Mouse (Mus musculus) limb, embryonic 10.5 days (tissue): ENCODE data around the gene Hist1h2bl. TPM values are rescaled to one million over a fixed set of nuclear protein-coding genes. Genes with fewer than 3 reads are reported as not detected.
"Not testable (repeated sequence)": the region's sequence is repeated elsewhere in the genome, so short reads cannot be mapped to it uniquely, and the experiment has no call there.

Experiments
- DNase-seq: peaks from one replicate; pipeline ENCODE4 v3.0.0-alpha.2; 2017; ENCODE audit warnings: low spot score
- H3K27ac ChIP-seq: fragments of 300-500 bp; sonication (generic); 2 replicates; pipeline ENCODE4 v1.5.1; 2016; ENCODE audit warnings: mild to moderate bottlenecking
- H3K27me3 ChIP-seq: fragments of 300-500 bp; sonication (generic); 2 replicates; pipeline ENCODE4 v1.6.1; 2016; ENCODE audit warnings: low read depth, mild to moderate bottlenecking; ENCODE audit not compliant: poor library complexity, severe bottlenecking
- H3K36me3 ChIP-seq: fragments of 300-500 bp; sonication (generic); 2 replicates; pipeline ENCODE4 v1.6.1; 2016; ENCODE audit warnings: mild to moderate bottlenecking, moderate library complexity
- H3K4me1 ChIP-seq: fragments of 300-500 bp; sonication (generic); 2 replicates; pipeline ENCODE4 v1.6.1; 2016
- H3K4me3 ChIP-seq: fragments of 300-500 bp; sonication (generic); 2 replicates; pipeline ENCODE4 v1.5.1; 2016; ENCODE audit warnings: mild to moderate bottlenecking, moderate library complexity
- H3K9me3 ChIP-seq: fragments of 300-500 bp; sonication (generic); replicated peaks from 2 replicates; pipeline ENCODE4 v1.6.1; 2016; ENCODE audit warnings: mild to moderate bottlenecking
- WGBS: fragments of 180-500 bp; shearing (Covaris S2); methylation state at CpG from one replicate; pipeline ENCODE4 v1.1.7; 2016; 5-methylcytosine and 5-hydroxymethylcytosine counted together
- polyA plus RNA-seq: library from polyadenylated mRNA; unstranded; fragments of >200 nt; fragmentation: Nextera tagmentation; extraction: Ambion mirVana; gene quantifications from 2 replicates; pipeline ENCODE4 v1.2.1, GENCODE M21; 2016

The Hist1h2bl gene
- polyA plus RNA-seq, 1 experiment from 2014 or later = 2.0 TPM

GRCm38 (mm10) chr13:21734906-21735767 is 19.2 kb upstream of the Hist1h2bl start, which contains the start of gene Hist1h4j:
Gene Hist1h4j (plus strand): TSS chr13:21735064.
- Histone ChIP-seq H3K27ac (peak within 1 kb of the TSS; percentile 98), H3K4me3 (peak within 1 kb of the TSS; percentile 60), H3K4me1 (peaks cover 13% of the 10 kb centered on the region)
- H3K27me3 ChIP-seq, H3K9me3 ChIP-seq, H3K36me3 ChIP-seq: not testable (repeated sequence)
- WGBS = under 1% methylated on average over 40 of the region's 56 CpGs
- DNase-seq = peak; percentile 97

DNA sequence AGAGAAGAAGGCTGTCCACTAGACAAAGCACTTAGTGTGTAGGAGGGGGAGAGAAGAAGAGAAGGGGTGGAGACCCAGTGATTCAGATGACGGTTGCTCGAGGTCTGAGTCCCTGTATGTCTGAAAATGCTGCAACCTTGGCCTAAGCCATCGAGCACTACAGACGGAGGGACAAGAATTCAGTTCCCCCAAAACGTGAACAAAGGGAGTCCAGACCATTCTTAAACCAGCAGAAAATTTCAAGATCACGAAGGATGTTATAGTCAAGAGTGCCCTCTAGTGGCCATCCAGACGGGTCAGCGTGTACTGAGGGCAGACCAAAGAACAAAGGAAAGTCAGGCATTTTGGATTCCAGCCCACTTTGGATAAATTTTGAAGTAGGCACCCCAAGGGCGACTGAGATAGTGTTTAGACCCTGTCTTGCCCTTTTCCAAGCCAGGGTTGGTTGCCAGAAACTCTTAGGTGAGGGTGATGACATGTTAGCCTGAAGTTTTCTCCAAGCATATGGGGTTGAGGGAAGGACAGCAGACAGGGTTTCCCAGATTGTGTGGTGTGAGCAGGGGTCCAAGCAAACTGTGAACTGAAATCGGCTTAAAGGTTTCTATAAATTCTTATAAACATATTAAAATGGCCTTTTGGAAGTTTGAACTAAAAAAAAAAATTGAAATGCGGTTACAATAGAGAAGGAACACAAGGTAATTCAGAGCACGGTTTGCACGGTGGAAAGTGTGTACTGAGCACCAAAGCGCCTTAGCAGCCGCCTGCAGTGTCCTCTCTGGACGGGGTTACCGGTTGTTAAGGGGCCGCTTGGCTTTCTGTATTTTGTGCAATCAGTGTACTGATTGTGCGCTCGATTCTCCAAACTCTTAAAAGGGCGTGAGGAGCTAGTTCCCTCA is 18.3 kb upstream of the Hist1h2bl start:
- peaks cover 13% of the 10 kb centered on the region for H3K4me1 ChIP-seq
- WGBS = under 1% methylated on average over 21 of the region's 21 CpGs
- H3K36me3 ChIP-seq = no peaks in the 10 kb centered on the region
- no peaks in the 10 kb centered on the region for H3K9me3 ChIP-seq
- H3K4me3 ChIP-seq = peak overlapping the region; percentile 60
- H3K27ac ChIP-seq = peak overlapping the region; percentile 98
- DNase-seq = peak; percentile 83
- no peaks in the 10 kb centered on the region for H3K27me3 ChIP-seq

- Histone ChIP-seq H3K4me3 (peak overlapping the region; percentile 60; the same call in 1 of the 2 replicates), H3K27me3 (no peaks in the 10 kb centered on the region), H3K36me3 (no peaks in the 10 kb centered on the region), H3K4me1 (peaks cover 13% of the 10 kb centered on the region), H3K27ac (peak overlapping the region; percentile 98), H3K9me3 (no peaks in the 10 kb centered on the region)
- 58% methylated on average over 5 of the region's 5 CpGs for WGBS
- peak; percentile 50 for DNase-seq
These were observed 17.5 kb upstream of the Hist1h2bl start for GRCm38 (mm10) chr13:21733466-21733865.

DNA sequence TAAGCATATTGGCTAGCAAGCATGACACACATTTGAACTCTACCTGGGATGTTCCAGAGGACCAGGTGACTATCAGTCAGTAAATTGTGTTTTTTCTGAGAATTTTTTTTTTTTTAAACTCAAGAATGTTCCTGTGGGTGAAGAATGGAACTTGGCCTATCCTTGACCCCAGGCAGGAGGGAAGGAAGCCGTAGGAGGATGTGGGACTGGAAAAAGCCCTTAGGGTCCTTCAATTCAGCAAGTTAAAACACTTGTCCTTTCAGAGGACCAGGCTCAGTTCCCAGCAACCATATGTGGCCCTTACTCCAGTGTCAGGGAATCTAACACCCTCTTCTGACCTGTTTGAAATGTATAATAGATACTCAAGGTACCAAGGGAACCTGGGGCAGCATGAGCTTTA is 13.6 kb upstream of the Hist1h2bl start:
- no peaks in the 10 kb centered on the region for H3K9me3 ChIP-seq
- no peak overlapping the region for H3K4me3 ChIP-seq
- DNase-seq = no peak
- 64% methylated on average over 1 of the region's 1 CpGs for WGBS
- H3K27me3 ChIP-seq = no peaks in the 10 kb centered on the region
- H3K4me1 ChIP-seq = peaks cover 13% of the 10 kb centered on the region
- H3K27ac ChIP-seq = 0 out of 2 replicates have a peak overlapping the region, but pooled peaks have one; percentile 7
- H3K36me3 ChIP-seq = no peaks in the 10 kb centered on the region

DNA sequence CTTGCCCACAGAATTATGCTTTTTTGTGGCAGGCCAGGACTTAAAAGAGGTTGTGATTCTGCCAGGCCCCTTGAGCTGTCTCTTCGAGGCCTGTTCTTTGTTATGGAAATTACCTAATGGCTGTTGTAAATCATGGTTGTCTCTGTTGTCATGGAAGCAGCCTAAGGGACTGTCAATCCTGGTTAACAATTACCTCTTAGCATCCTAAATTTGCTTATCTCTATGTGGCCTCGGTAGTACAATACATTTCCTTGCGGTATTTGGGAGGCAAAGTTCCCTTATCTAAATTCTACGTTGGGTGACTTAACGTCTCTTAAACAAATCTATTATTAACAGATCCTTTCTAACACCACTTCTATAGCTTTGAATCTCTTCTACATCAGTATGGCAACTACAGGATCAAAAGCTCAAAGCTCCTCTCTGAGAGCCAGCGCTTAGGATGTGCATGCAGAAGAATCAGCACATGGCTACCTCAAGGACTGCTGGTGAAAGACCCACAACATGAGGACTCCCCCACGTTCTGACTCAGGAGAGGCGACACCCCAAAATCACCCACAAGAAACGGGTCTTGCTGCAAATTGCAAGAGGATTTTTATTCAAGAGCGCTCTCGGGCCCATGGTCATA is 12.1 kb upstream of the Hist1h2bl start:
- no peaks in the 10 kb centered on the region for H3K36me3 ChIP-seq
- peaks cover 3% of the 10 kb centered on the region; the same call in 1 of the 2 replicates for H3K4me1 ChIP-seq
- no peak overlapping the region for H3K4me3 ChIP-seq
- H3K27ac ChIP-seq = no peak overlapping the region
- DNase-seq = no peak
- WGBS = 18% methylated on average over 11 of the region's 11 CpGs
- no peaks in the 10 kb centered on the region for H3K27me3 ChIP-seq
- no peaks in the 10 kb centered on the region for H3K9me3 ChIP-seq

DNA sequence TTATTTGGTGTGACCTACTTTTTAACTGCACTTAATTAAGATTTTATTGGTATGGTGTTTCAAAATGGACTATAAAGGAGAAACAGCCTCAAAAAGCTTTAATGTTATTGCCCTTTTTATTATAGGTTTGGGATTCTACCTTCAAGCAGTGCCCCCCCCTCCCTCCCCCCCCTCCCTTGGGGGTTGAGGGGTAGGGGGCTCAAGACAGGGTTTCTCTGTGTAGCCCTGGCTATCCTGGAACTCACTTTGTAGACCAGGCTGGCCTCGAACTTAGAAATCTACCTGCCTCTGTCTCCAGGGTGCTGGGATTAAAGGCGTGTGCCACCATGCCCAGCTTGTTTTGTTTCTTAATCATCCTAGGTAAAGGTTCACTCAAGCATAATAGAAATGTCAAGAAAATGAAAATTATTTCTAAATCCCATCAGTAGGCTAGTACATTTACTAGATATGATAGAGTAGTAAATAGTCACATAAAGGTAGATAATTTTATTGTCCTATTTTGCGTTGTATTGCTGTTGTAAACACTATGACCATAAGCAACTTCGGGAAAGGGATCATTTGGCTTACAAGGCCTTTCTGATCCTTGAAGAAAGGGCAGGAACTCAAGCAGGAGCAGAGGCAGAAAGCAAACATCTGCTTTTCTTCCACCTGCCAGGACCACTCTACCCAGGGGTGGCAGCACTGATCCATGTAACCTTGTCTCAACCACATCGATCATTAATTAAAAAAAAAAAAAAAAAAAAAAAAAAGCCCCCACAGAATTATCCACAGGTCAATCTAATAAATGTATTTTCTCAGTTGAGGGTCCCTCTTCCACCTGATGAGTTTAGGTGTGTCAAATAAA is 7.3 kb upstream of the Hist1h2bl start:
- H3K27ac ChIP-seq = peak overlapping the region; percentile 94
- peak; percentile 44 for DNase-seq
- H3K9me3 ChIP-seq = no peaks in the 10 kb centered on the region
- no peaks in the 10 kb centered on the region for H3K36me3 ChIP-seq
- peaks cover 24% of the 10 kb centered on the region for H3K4me1 ChIP-seq
- WGBS = 35% methylated on average over 5 of the region's 5 CpGs
- no peaks in the 10 kb centered on the region for H3K27me3 ChIP-seq
- peak overlapping the region; percentile 50 for H3K4me3 ChIP-seq

GRCm38 (mm10) chr13:21722373-21722925 is 6.5 kb upstream of the Hist1h2bl start:
- H3K9me3 ChIP-seq = no peaks in the 10 kb centered on the region
- peak overlapping the region; percentile 94 for H3K27ac ChIP-seq
- DNase-seq = peak; percentile 64
- WGBS = 3% methylated on average over 11 of the region's 11 CpGs
- H3K4me3 ChIP-seq = peak overlapping the region; percentile 50
- H3K27me3 ChIP-seq = no peaks in the 10 kb centered on the region
- H3K4me1 ChIP-seq = peaks cover 26% of the 10 kb centered on the region
- no peaks in the 10 kb centered on the region for H3K36me3 ChIP-seq

DNA sequence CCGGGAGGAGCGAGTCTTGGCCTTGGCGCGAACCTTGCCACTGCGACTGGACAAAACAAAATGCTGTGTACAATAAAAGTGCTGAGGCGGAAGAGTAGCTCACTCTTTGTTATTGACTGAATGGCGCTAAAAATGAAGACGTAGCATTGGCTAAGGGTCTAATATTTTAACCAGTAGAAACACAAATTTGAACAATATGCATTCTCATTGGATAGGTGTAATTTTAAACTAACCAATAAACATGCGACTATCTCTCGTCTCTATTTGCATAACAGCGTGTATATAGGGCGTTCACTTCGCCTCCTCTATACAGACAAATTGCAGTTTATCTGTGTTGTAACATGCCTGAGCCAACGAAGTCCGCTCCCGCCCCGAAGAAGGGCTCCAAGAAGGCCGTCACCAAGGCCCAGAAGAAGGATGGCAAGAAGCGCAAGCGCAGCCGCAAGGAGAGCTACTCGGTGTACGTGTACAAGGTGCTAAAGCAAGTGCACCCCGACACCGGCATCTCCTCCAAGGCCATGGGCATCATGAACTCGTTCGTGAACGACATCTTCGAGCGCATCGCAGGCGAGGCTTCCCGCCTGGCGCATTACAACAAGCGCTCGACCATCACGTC is 5.9 kb upstream of the Hist1h2bl start, which contains the start of gene Hist1h2bm:
TSS of gene Hist1h2bm (plus strand) at position 288 of the 616 bp plus-strand sequence.
- H3K9me3 ChIP-seq, H3K27me3 ChIP-seq: not testable (repeated sequence)
- under 1% methylated on average over 37 of the region's 37 CpGs for WGBS

DNA sequence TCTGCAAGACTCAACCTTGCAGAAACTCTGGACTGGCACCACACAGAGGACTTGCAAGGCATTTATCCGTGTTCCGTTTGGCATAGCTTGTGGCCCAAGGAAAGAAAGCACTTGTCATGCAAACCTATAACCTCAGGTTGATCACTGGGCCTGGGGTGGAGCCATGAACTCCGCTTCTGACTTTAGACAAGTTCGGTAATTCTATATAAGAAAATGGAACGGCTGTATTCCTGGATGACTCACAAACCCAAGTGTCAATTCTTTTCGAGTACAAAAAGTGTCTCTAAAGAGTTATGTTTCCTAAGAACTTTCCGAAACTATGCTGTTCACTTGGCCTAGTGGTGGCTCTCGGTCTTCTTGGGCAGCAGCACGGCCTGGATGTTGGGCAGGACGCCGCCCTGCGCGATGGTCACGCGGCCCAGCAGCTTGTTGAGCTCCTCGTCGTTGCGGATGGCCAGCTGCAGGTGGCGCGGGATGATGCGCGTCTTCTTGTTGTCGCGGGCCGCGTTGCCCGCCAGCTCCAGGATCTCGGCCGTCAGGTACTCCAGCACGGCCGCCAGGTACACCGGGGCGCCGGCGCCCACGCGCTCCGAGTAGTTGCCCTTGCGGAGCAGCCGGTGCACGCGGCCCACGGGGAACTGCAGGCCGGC is 5.3 kb upstream of the Hist1h2bl start:
- not testable (repeated sequence) for H3K9me3 ChIP-seq, H3K27me3 ChIP-seq, H3K36me3 ChIP-seq
- DNase-seq = peak; percentile 42
- peaks cover 26% of the 10 kb centered on the region for H3K4me1 ChIP-seq
- peak overlapping the region; percentile 50 for H3K4me3 ChIP-seq
- H3K27ac ChIP-seq = peak overlapping the region; percentile 94
- WGBS = 3% methylated on average over 24 of the region's 44 CpGs

More for the DNA sequence above, 5.9 kb upstream of the Hist1h2bl start, which contains the start of gene Hist1h2bm:
- peak within 1 kb of the TSS; percentile 94 for H3K27ac ChIP-seq
- peaks cover 26% of the 10 kb centered on the region for H3K4me1 ChIP-seq
- peak within 1 kb of the TSS; percentile 50 for H3K4me3 ChIP-seq
- peak; percentile 75 for DNase-seq
- not testable (repeated sequence) for H3K36me3 ChIP-seq

GRCm38 (mm10) chr13:21718381-21719080 is 2.6 kb upstream of the Hist1h2bl start:
- Histone ChIP-seq H3K36me3 (no peaks in the 10 kb centered on the region), H3K4me3 (peak overlapping the region; percentile 57), H3K27ac (peak overlapping the region; percentile 94), H3K27me3 (no peaks in the 10 kb centered on the region), H3K9me3 (no peaks in the 10 kb centered on the region), H3K4me1 (peaks cover 32% of the 10 kb centered on the region)
- peak; percentile 37 for DNase-seq
- WGBS = 62% methylated on average over 4 of the region's 4 CpGs
